Mouse (Mus musculus): ENCODE data around the gene Nop9. TPM values are rescaled to one million over a fixed set of nuclear protein-coding genes. Genes with fewer than 3 reads are reported as not detected.

The Nop9 gene
- polyA plus RNA-seq, 1 experiment = not detected

- H3K27ac ChIP-seq (ENCODE audit: insufficient read depth, low read depth, low read length) = no peak overlapping the region
Measured at GRCm38 (mm10) chr14:55723433-55723832, 22.1 kb upstream of the Nop9 start.

GRCm38 (mm10) chr14:55724411-55724871 is 21.1 kb upstream of the Nop9 start:
- Histone ChIP-seq H3K27ac (ENCODE audit: insufficient read depth, low read depth, low read length) (no peak overlapping the region), H3K4me3 (ENCODE audit: insufficient read depth, low read depth, low read length) (no peak overlapping the region), H3K4me1 (ENCODE audit: control insufficient read depth, insufficient read depth, low read length) (peaks cover 16% of the 10 kb centered on the region)
- TF ChIP-seq POLR2A (IDR thresholded peaks at IDR 0.05; ENCODE audit: insufficient read depth, low read depth, low read length) (no peak), CTCF (IDR thresholded peaks at IDR 0.05; ENCODE audit: insufficient read depth, low read depth, low read length) (no peak)
- 48% methylated on average over 8 of the region's 8 CpGs for WGBS

More at GRCm38 (mm10) chr14:55723433-55723832, 22.1 kb upstream of the Nop9 start:
- Histone ChIP-seq H3K4me3 (ENCODE audit: insufficient read depth, low read depth, low read length) (no peak overlapping the region), H3K4me1 (ENCODE audit: control insufficient read depth, insufficient read depth, low read length) (peaks cover 16% of the 10 kb centered on the region)
- TF ChIP-seq POLR2A (IDR thresholded peaks at IDR 0.05; ENCODE audit: insufficient read depth, low read depth, low read length) = no peak
- TF ChIP-seq CTCF (IDR thresholded peaks at IDR 0.05; ENCODE audit: insufficient read depth, low read depth, low read length) = no peak
- WGBS = 92% methylated on average over 7 of the region's 7 CpGs

GRCm38 (mm10) chr14:55726261-55726660 is 19.2 kb upstream of the Nop9 start:
- peaks cover 10% of the 10 kb centered on the region for H3K4me1 ChIP-seq (ENCODE audit: control insufficient read depth, insufficient read depth, low read length)
- TF ChIP-seq CTCF (IDR thresholded peaks at IDR 0.05; ENCODE audit: insufficient read depth, low read depth, low read length) (no peak), POLR2A (IDR thresholded peaks at IDR 0.05; ENCODE audit: insufficient read depth, low read depth, low read length) (no peak)
- no peak overlapping the region for H3K27ac ChIP-seq (ENCODE audit: insufficient read depth, low read depth, low read length)
- no peak overlapping the region for H3K4me3 ChIP-seq (ENCODE audit: insufficient read depth, low read depth, low read length)

- TF ChIP-seq CTCF (IDR thresholded peaks at IDR 0.05; ENCODE audit: insufficient read depth, low read depth, low read length) (no peak), POLR2A (IDR thresholded peaks at IDR 0.05; ENCODE audit: insufficient read depth, low read depth, low read length) (no peak)
- Histone ChIP-seq H3K27ac (ENCODE audit: insufficient read depth, low read depth, low read length) (no peak overlapping the region), H3K4me1 (ENCODE audit: control insufficient read depth, insufficient read depth, low read length) (peaks cover 6% of the 10 kb centered on the region), H3K4me3 (ENCODE audit: insufficient read depth, low read depth, low read length) (no peak overlapping the region)
- 52% methylated on average over 8 of the region's 8 CpGs for WGBS
Measured at GRCm38 (mm10) chr14:55727889-55728685, 17.4 kb upstream of the Nop9 start.

- Histone ChIP-seq H3K27ac (ENCODE audit: insufficient read depth, low read depth, low read length) (no peak overlapping the region), H3K4me3 (ENCODE audit: insufficient read depth, low read depth, low read length) (no peak overlapping the region), H3K4me1 (ENCODE audit: control insufficient read depth, insufficient read depth, low read length) (peaks cover 6% of the 10 kb centered on the region)
- WGBS = 42% methylated on average over 7 of the region's 7 CpGs
- TF ChIP-seq POLR2A (IDR thresholded peaks at IDR 0.05; ENCODE audit: insufficient read depth, low read depth, low read length) = no peak
- no peak for TF ChIP-seq CTCF (IDR thresholded peaks at IDR 0.05; ENCODE audit: insufficient read depth, low read depth, low read length)
Measured at GRCm38 (mm10) chr14:55730116-55730515, 15.4 kb upstream of the Nop9 start.

- TF ChIP-seq CTCF (IDR thresholded peaks at IDR 0.05; ENCODE audit: insufficient read depth, low read depth, low read length) (no peak), POLR2A (IDR thresholded peaks at IDR 0.05; ENCODE audit: insufficient read depth, low read depth, low read length) (no peak)
- H3K27ac ChIP-seq (ENCODE audit: insufficient read depth, low read depth, low read length) = 0 out of 2 replicates have a peak overlapping the region, but pooled peaks have one; percentile 15
- peaks cover 6% of the 10 kb centered on the region for H3K4me1 ChIP-seq (ENCODE audit: control insufficient read depth, insufficient read depth, low read length)
- WGBS = 33% methylated on average over 7 of the region's 7 CpGs
- no peak overlapping the region for H3K4me3 ChIP-seq (ENCODE audit: insufficient read depth, low read depth, low read length)
Measured at GRCm38 (mm10) chr14:55730531-55731032, 14.9 kb upstream of the Nop9 start.

- no peak for TF ChIP-seq CTCF (IDR thresholded peaks at IDR 0.05; ENCODE audit: insufficient read depth, low read depth, low read length)
- no peak for TF ChIP-seq POLR2A (IDR thresholded peaks at IDR 0.05; ENCODE audit: insufficient read depth, low read depth, low read length)
- Histone ChIP-seq H3K27ac (ENCODE audit: insufficient read depth, low read depth, low read length) (no peak overlapping the region), H3K4me3 (ENCODE audit: insufficient read depth, low read depth, low read length) (no peak overlapping the region), H3K4me1 (ENCODE audit: control insufficient read depth, insufficient read depth, low read length) (no peaks in the 10 kb centered on the region)
- WGBS = 81% methylated on average over 10 of the region's 10 CpGs
Measured at GRCm38 (mm10) chr14:55733889-55734288, 11.6 kb upstream of the Nop9 start.

GRCm38 (mm10) chr14:55734869-55735268 is 10.6 kb upstream of the Nop9 start:
- TF ChIP-seq POLR2A (IDR thresholded peaks at IDR 0.05; ENCODE audit: insufficient read depth, low read depth, low read length) (no peak), CTCF (IDR thresholded peaks at IDR 0.05; ENCODE audit: insufficient read depth, low read depth, low read length) (no peak)
- Histone ChIP-seq H3K4me3 (ENCODE audit: insufficient read depth, low read depth, low read length) (no peak overlapping the region), H3K4me1 (ENCODE audit: control insufficient read depth, insufficient read depth, low read length) (no peaks in the 10 kb centered on the region), H3K27ac (ENCODE audit: insufficient read depth, low read depth, low read length) (no peak overlapping the region)
- WGBS = 57% methylated on average over 7 of the region's 7 CpGs

- TF ChIP-seq POLR2A (IDR thresholded peaks at IDR 0.05; ENCODE audit: insufficient read depth, low read depth, low read length) = no peak
- no peak for TF ChIP-seq CTCF (IDR thresholded peaks at IDR 0.05; ENCODE audit: insufficient read depth, low read depth, low read length)
- WGBS = 67% methylated on average over 3 of the region's 3 CpGs
- no peak overlapping the region for H3K4me3 ChIP-seq (ENCODE audit: insufficient read depth, low read depth, low read length)
- H3K27ac ChIP-seq (ENCODE audit: insufficient read depth, low read depth, low read length) = no peak overlapping the region
- H3K4me1 ChIP-seq (ENCODE audit: control insufficient read depth, insufficient read depth, low read length) = no peaks in the 10 kb centered on the region
Measured at GRCm38 (mm10) chr14:55735334-55735733, 10.2 kb upstream of the Nop9 start.
